Mouse (Mus musculus) liver, embryonic 14.5 days (tissue): ENCODE measurements around the gene Mup19. TPM values are rescaled to one million over a fixed set of nuclear protein-coding genes. Genes with fewer than 3 reads are reported as not detected.
"Not testable (repeated sequence)": the region's sequence is repeated elsewhere in the genome, so short reads cannot be mapped to it uniquely, and the experiment has no call there.

ENCODE experiments used
- ATAC-seq: fragments of 200-750 bp; cut with Nextera tagmentation; 2 replicates; pipeline ENCODE4 v1.8.0; 2017; ENCODE audit warnings: moderate number of reproducible peaks, mild to moderate bottlenecking, moderate library complexity; ENCODE audit not compliant: insufficient read depth
- DNase-seq, 3 experiments: peaks; one replicate each; pipeline ENCODE4 v3.0.0-alpha.2; 2012 to 2013; ENCODE audit warnings: low read depth in 3 of 3, low spot score in 3 of 3
- H3K27ac ChIP-seq: fragments of 300-500 bp; sonication (generic); 2 replicates; pipeline ENCODE4 v1.5.1; 2014; ENCODE audit warnings: moderate library complexity, mild to moderate bottlenecking, control low read depth, inconsistent platforms
- H3K27me3 ChIP-seq: fragments of 300-500 bp; sonication (generic); 2 replicates; pipeline ENCODE4 v1.6.1; 2014; ENCODE audit warnings: mild to moderate bottlenecking, low read length, moderate library complexity; ENCODE audit not compliant: control insufficient read depth, insufficient read depth
- H3K36me3 ChIP-seq: fragments of 300-500 bp; sonication (generic); replicated peaks from 2 replicates; pipeline ENCODE4 v1.6.1; 2014; ENCODE audit warnings: low read depth; ENCODE audit not compliant: control insufficient read depth, insufficient read depth
- H3K4me1 ChIP-seq, 2 experiments: fragments of 200-500 bp in 1 of 2; fragments of 300-500 bp in 1 of 2; sonication (generic) in 1 of 2; replicated peaks; 2 replicates each; pipeline ENCODE4 v1.6.1; 2012 to 2014; ENCODE audit warnings: antibody characterized with exemption in 1 of 2, inconsistent platforms in 1 of 2, low read length in 1 of 2; ENCODE audit not compliant: control insufficient read depth in 2 of 2, insufficient read depth in 2 of 2
- H3K4me2 ChIP-seq: fragments of 300-500 bp; sonication (generic); 2 replicates; pipeline ENCODE4 v1.6.1; 2014; ENCODE audit warnings: low read depth, mild to moderate bottlenecking, control low read depth, moderate library complexity
- H3K4me3 ChIP-seq, 2 experiments: fragments of 200-500 bp in 1 of 2; fragments of 300-500 bp in 1 of 2; sonication (generic) in 1 of 2; 2 replicates each; pipeline ENCODE4 v1.5.1; 2012 to 2014; ENCODE audit warnings: low read depth in 2 of 2, low read length in 2 of 2, mild to moderate bottlenecking in 2 of 2, control low read depth in 1 of 2, inconsistent platforms in 1 of 2, moderate library complexity in 1 of 2; ENCODE audit not compliant: insufficient read depth in 1 of 2
- H3K9ac ChIP-seq: fragments of 300-500 bp; sonication (generic); replicated peaks from 2 replicates; pipeline ENCODE4 v1.6.1; 2014; ENCODE audit warnings: mild to moderate bottlenecking, control low read depth, moderate library complexity
- H3K9me3 ChIP-seq: fragments of 300-500 bp; sonication (generic); 2 replicates; pipeline ENCODE4 v1.6.1; 2016; ENCODE audit warnings: low read length, mixed read lengths; ENCODE audit not compliant: control insufficient read depth
- CTCF ChIP-seq: IDR thresholded peaks from 2 replicates; pipeline ENCODE4 v1.5.1; 2016; ENCODE audit warnings: antibody characterized with exemption, low read depth, control low read depth
- WGBS: fragments of 180-500 bp; shearing (Covaris S2); extraction: QIAGEN DNeasy Blood & Tissue Kit; methylation state at CpG from one replicate; pipeline ENCODE4 v1.1.7; 2014; ENCODE audit not compliant: insufficient replicate concordance; 5-methylcytosine and 5-hydroxymethylcytosine counted together
- polyA plus RNA-seq, 2 experiments: library from polyadenylated mRNA; depleted of rRNA in 1 of 2; stranded (reverse) in 1 of 2; unstranded in 1 of 2; fragments of >200 nt; fragmentation: Nextera tagmentation in 1 of 2; extraction: Ambion mirVana in 1 of 2; gene quantifications; 2 replicates each; pipeline versions ENCODE4 v1.2.1 to v1.2.3; 2012 to 2014

The Mup19 gene
- polyA plus RNA-seq, 2 experiments: not detected

DNA sequence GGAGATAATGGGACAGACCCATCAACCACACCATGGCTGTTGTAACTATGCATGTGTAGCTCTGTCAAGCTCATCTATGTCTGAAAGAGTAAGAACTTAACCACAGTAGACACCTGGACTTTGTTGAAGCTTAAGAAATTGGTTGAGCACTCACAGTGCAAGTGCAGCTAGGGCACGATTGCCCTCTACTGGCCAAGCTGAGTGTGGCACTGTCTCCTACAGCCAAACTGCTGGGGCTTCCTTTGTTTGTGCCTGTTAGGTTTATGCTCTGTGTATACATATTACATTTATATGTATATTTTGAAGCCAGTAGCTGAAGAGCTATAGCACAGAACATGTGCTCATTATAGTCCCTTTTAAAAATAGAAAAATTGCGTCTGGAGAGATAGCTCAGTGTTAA is 29.1 kb upstream of the Mup19 start:
- H3K27ac ChIP-seq, H3K9ac ChIP-seq, DNase-seq, H3K9me3 ChIP-seq, H3K4me2 ChIP-seq, H3K4me1 ChIP-seq, ATAC-seq, H3K27me3 ChIP-seq, H3K36me3 ChIP-seq, H3K4me3 ChIP-seq: not testable (repeated sequence)
- peak; percentile 77 for TF ChIP-seq CTCF
- 14% methylated on average over 2 of the region's 2 CpGs for WGBS

DNA sequence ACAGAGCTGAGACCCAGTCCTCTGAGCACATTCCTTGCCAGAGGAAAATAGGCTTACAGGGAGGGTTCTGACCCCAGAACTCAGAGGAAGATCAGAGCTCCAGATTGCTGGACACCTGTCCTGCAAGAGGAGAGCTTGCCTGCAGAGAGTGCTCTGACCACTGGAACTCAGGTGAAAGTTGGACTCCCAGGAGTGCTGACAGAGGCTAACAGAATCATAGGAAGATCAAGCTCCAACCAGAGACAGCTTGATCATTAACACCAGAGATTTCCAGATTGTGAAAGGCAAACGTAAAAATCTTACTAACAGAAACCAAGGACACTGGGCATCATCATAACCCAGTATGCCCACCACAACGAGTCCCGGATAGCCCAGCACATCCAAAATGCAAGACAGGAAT is 26.9 kb upstream of the Mup19 start:
- H3K27ac ChIP-seq, H3K4me1 ChIP-seq, DNase-seq, H3K27me3 ChIP-seq, ATAC-seq, H3K4me3 ChIP-seq, H3K36me3 ChIP-seq, H3K4me2 ChIP-seq, H3K9me3 ChIP-seq, H3K9ac ChIP-seq: not testable (repeated sequence)
- WGBS: 59% methylated on average over 3 of the region's 3 CpGs

DNA sequence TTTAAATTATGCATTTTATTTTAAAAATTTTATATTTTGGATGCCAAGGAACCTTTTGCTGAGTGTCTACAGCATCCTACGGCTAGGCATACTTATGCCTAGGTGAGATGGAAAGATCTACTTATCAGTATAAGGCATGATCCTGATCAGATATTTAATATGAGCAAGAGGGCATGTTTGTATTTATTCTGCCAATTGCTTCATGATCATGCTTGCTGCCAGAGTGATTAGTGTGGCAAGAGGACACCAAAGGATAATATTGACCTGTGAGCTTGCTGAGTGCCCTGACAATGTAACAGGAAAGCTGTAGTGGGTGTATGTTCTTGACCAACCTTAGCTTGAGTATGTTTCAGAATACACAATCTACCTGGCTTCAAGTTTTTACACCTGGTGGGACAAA is 7.6 kb upstream of the Mup19 start:
- 86% methylated on average over 1 of the region's 1 CpGs for WGBS
- not testable (repeated sequence) for H3K36me3 ChIP-seq, H3K4me2 ChIP-seq, H3K4me3 ChIP-seq, ATAC-seq, H3K27ac ChIP-seq, H3K4me1 ChIP-seq, H3K9ac ChIP-seq, H3K27me3 ChIP-seq, H3K9me3 ChIP-seq, DNase-seq

DNA sequence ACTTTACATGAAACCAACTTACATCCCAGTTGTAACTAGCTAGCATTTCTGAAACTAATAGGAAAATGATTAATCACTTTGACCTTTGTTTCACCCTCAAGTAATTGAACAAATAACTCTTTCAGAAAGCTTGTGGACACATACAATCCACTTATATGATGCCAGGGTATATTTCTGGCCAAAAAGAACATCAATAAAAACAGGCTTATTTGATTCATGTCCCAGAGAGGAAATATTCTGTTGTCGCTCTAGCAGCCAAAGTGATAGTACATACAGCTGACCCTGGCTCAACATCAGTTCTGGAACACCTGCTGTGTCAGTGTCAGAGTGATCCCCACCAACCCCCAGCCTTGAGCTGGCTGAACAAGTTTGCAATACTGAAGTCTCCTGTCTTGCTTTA is 2.2 kb upstream of the Mup19 start:
- not testable (repeated sequence) for ATAC-seq, H3K4me1 ChIP-seq, DNase-seq, H3K4me2 ChIP-seq, H3K9ac ChIP-seq, H3K27me3 ChIP-seq, H3K27ac ChIP-seq, H3K9me3 ChIP-seq, H3K4me3 ChIP-seq, H3K36me3 ChIP-seq
- 65% methylated on average over 1 of the region's 1 CpGs for WGBS

Other genes with a start within 250 kb of the Mup19 start
- not detected in 2 replicates for gene Mup17, start 186.4 kb downstream of the Mup19 start, polyA plus RNA-seq (2012; rRNA removed)
- not detected in 2 replicates for gene Mup17, start 186.4 kb downstream of the Mup19 start, polyA plus RNA-seq (2014; fragmentation: Nextera tagmentation; extraction: Ambion mirVana)
- gene Mup18, start 108.1 kb downstream of the Mup19 start, polyA plus RNA-seq (2012; rRNA removed): not detected in 2 replicates
- gene Mup18, start 108.1 kb downstream of the Mup19 start, polyA plus RNA-seq (2014; fragmentation: Nextera tagmentation; extraction: Ambion mirVana): not detected in 2 replicates
- gene Mup5, start 53.0 kb upstream of the Mup19 start, polyA plus RNA-seq (2012; rRNA removed): not detected in 2 replicates
- gene Mup5, start 53.0 kb upstream of the Mup19 start, polyA plus RNA-seq (2014; fragmentation: Nextera tagmentation; extraction: Ambion mirVana): not detected in 2 replicates